Mouse (Mus musculus) MEL (cell line): Measurements from ENCODE around the gene Klhl12. TPM values are rescaled to one million over a fixed set of nuclear protein-coding genes. Genes with fewer than 3 reads are reported as not detected.

Source experiments
- CHD1 ChIP-seq: IDR thresholded peaks from 2 replicates; pipeline ENCODE4 v1.6.1; 2012; ENCODE audit warnings: low read depth, mild to moderate bottlenecking, inconsistent platforms, low read length, improper control_type of control experiment
- CHD2 ChIP-seq: IDR thresholded peaks from 2 replicates; pipeline ENCODE4 v1.6.1; 2011; ENCODE audit warnings: low read length, improper control_type of control experiment
- ELF1 ChIP-seq: IDR thresholded peaks from 2 replicates; pipeline ENCODE4 v1.6.1; 2014; ENCODE audit warnings: low read depth, mild to moderate bottlenecking, inconsistent platforms, low read length, improper control_type of control experiment, moderate library complexity
- GABPA ChIP-seq: IDR thresholded peaks from 2 replicates; pipeline ENCODE4 v1.6.1; 2012; ENCODE audit warnings: low read depth, mild to moderate bottlenecking, inconsistent platforms, low read length, improper control_type of control experiment, moderate library complexity
- HCFC1 ChIP-seq: IDR thresholded peaks from 2 replicates; pipeline ENCODE4 v1.6.1; 2012; ENCODE audit warnings: low read depth, mild to moderate bottlenecking, inconsistent platforms, low read length, improper control_type of control experiment, moderate library complexity
- MAX ChIP-seq: IDR thresholded peaks from 2 replicates; pipeline ENCODE4 v1.6.1; 2011; ENCODE audit warnings: low read length, improper control_type of control experiment
- MAZ ChIP-seq: IDR thresholded peaks from 2 replicates; pipeline ENCODE4 v1.6.1; 2012; ENCODE audit warnings: low read depth, mild to moderate bottlenecking, inconsistent platforms, low read length, improper control_type of control experiment
- MEF2A ChIP-seq: IDR thresholded peaks from 2 replicates; pipeline ENCODE4 v1.6.1; 2014; ENCODE audit warnings: low read depth, mild to moderate bottlenecking, inconsistent platforms, low read length, improper control_type of control experiment; ENCODE audit not compliant: poor library complexity, insufficient replicate concordance, severe bottlenecking; ENCODE audit errors: extremely low read depth
- MYB ChIP-seq: IDR thresholded peaks from 2 replicates; pipeline ENCODE4 v1.6.1; 2011; ENCODE audit warnings: mild to moderate bottlenecking, low read depth, low read length, improper control_type of control experiment
- MYC ChIP-seq: IDR thresholded peaks from 2 replicates; pipeline ENCODE4 v1.6.1; 2011; ENCODE audit warnings: low read depth, mild to moderate bottlenecking, low read length, improper control_type of control experiment, moderate library complexity
- NELFE ChIP-seq: IDR thresholded peaks from 2 replicates; pipeline ENCODE4 v1.6.1; 2011; ENCODE audit warnings: low read depth, low read length, improper control_type of control experiment
- NRF1 ChIP-seq: IDR thresholded peaks from 2 replicates; pipeline ENCODE4 v1.6.1; 2014; ENCODE audit warnings: low read depth, mild to moderate bottlenecking, inconsistent platforms, low read length, improper control_type of control experiment, moderate library complexity; ENCODE audit not compliant: poor library complexity, insufficient read depth, severe bottlenecking
- POLR2A ChIP-seq, 2 experiments: IDR thresholded peaks; 2 replicates each; pipeline ENCODE4 v1.6.1; 2011 to 2012; ENCODE audit warnings: low read length in 2 of 2, mild to moderate bottlenecking in 2 of 2, control low read depth in 1 of 2, improper control_type of control experiment in 1 of 2, low read depth in 1 of 2, moderate library complexity in 1 of 2; ENCODE audit not compliant: control insufficient read depth in 1 of 2, insufficient read depth in 1 of 2, poor library complexity in 1 of 2
- POLR2AphosphoS2 ChIP-seq: IDR thresholded peaks from 2 replicates; pipeline ENCODE4 v1.6.1; 2011; ENCODE audit warnings: low read length, improper control_type of control experiment
- POLR2AphosphoS5 ChIP-seq: IDR thresholded peaks from 2 replicates; pipeline ENCODE4 v1.6.1; 2012; ENCODE audit warnings: low read depth, borderline replicate concordance, mild to moderate bottlenecking, inconsistent platforms, low read length, moderate library complexity, mixed read lengths
- TAL1 ChIP-seq: IDR thresholded peaks from 2 replicates; pipeline ENCODE4 v1.6.1; 2012; ENCODE audit warnings: mild to moderate bottlenecking, inconsistent platforms, low read length, moderate library complexity, mixed read lengths
- TBP ChIP-seq: IDR thresholded peaks from 2 replicates; pipeline ENCODE4 v1.8.0; 2011; ENCODE audit warnings: low read depth, low read length, improper control_type of control experiment
- USF1 ChIP-seq: IDR thresholded peaks from 2 replicates; pipeline ENCODE4 v1.6.1; 2014; ENCODE audit warnings: low read depth, mild to moderate bottlenecking, inconsistent platforms, low read length, improper control_type of control experiment, moderate library complexity
- USF2 ChIP-seq, 2 experiments: IDR thresholded peaks; 2 replicates each; pipeline ENCODE4 v1.6.1; 2011 to 2012; ENCODE audit warnings: improper control_type of control experiment in 2 of 2, low read length in 2 of 2, borderline replicate concordance in 1 of 2, inconsistent platforms in 1 of 2, low read depth in 1 of 2, mild to moderate bottlenecking in 1 of 2; ENCODE audit not compliant: insufficient read depth in 1 of 2
- ZC3H11A ChIP-seq: IDR thresholded peaks from 2 replicates; pipeline ENCODE4 v1.6.1; 2012; ENCODE audit warnings: low read depth, mild to moderate bottlenecking, inconsistent platforms, low read length, improper control_type of control experiment
- ZKSCAN1 ChIP-seq: IDR thresholded peaks from 2 replicates; pipeline ENCODE4 v1.6.1; 2012; ENCODE audit warnings: low read depth, mild to moderate bottlenecking, inconsistent platforms, low read length, improper control_type of control experiment, moderate library complexity
- ZNF384 ChIP-seq: IDR thresholded peaks from 2 replicates; pipeline ENCODE4 v1.6.1; 2012; ENCODE audit warnings: low read depth, mild to moderate bottlenecking, inconsistent platforms, low read length, improper control_type of control experiment
- polyA plus RNA-seq, 2 experiments: library from polyadenylated mRNA; stranded (reverse) in 1 of 2; unstranded in 1 of 2; fragments of >175 nt in 1 of 2; fragments of >200 nt in 1 of 2; gene quantifications; 2 replicates each; pipeline versions ENCODE4 v1.2.1 to v1.2.4; 2012; ENCODE audit warnings: low replicate concordance in 2 of 2, low read depth in 1 of 2; ENCODE audit not compliant: insufficient read length in 2 of 2, insufficient read depth in 1 of 2, missing spikeins in 1 of 2
- total RNA-seq: library from RNA; depleted of rRNA; stranded (reverse); fragments of 300-350 nt; gene quantifications from 2 replicates; pipeline ENCODE4 v1.2.3, GENCODE M21; 2012

Gene Klhl12
- total and polyA plus RNA-seq, 3 experiments: 20.8 to 26.4 TPM; not detected in 1

- no peak for TF ChIP-seq GABPA
- TF ChIP-seq MYB: peak; percentile 38
- 0 out of 2 replicates have a peak, but pooled peaks have one; percentile 4 for TF ChIP-seq NRF1
- TF ChIP-seq ELF1: 0 out of 2 replicates have a peak, but pooled peaks have one; percentile 32
- TF ChIP-seq ZNF384: peak; percentile 36; the same call in 1 of the 2 replicates
- TF ChIP-seq POLR2A (IDR thresholded peaks at IDR 0.05; ENCODE audit: control insufficient read depth in 1 of 2, insufficient read depth in 1 of 2, low read depth in 1 of 2, low read length in 2 of 2, poor library complexity in 1 of 2): 0 out of 4 replicates have a peak, but pooled peaks of 1 of the 2 experiments have one; percentile 27
- TF ChIP-seq USF1: peak; percentile 54; the same call in 1 of the 2 replicates
- TF ChIP-seq TBP: 0 out of 2 replicates have a peak, but pooled peaks have one; percentile 9
- TF ChIP-seq MYC: no peak
- TF ChIP-seq USF2 (IDR thresholded peaks at IDR 0.05; ENCODE audit: borderline replicate concordance in 1 of 2, insufficient read depth in 1 of 2, low read depth in 1 of 2, low read length in 2 of 2): no peak
- TF ChIP-seq POLR2AphosphoS2: peak; percentile 61; the same call in 1 of the 2 replicates
- TF ChIP-seq POLR2AphosphoS5: no peak
- no peak for TF ChIP-seq HCFC1
- no peak; the same call in 1 of the 2 replicates for TF ChIP-seq CHD1
- no peak for TF ChIP-seq CHD2
- TF ChIP-seq MAZ: 0 out of 2 replicates have a peak, but pooled peaks have one; percentile 51
- no peak for TF ChIP-seq ZKSCAN1
- no peak for TF ChIP-seq ZC3H11A
- TF ChIP-seq MEF2A: no peak
- TF ChIP-seq NELFE: no peak
- peak; percentile 77 for TF ChIP-seq TAL1
- TF ChIP-seq MAX: no peak; the same call in 1 of the 2 replicates
Observed at GRCm38 (mm10) chr1:134490903-134491801, 35.8 kb downstream of the Klhl12 start (continued).
